Mouse (Mus musculus) hindbrain, embryonic 15.5 days (tissue): ENCODE results near the gene Zfp664. TPM values are rescaled to one million over a fixed set of nuclear protein-coding genes. Genes with fewer than 3 reads are reported as not detected.

Experiments
- ATAC-seq: fragments of 200-750 bp; cut with Nextera tagmentation; 2 replicates; pipeline ENCODE4 v1.8.0; 2017; ENCODE audit warnings: low read depth, moderate number of reproducible peaks, moderate TSS enrichment; ENCODE audit not compliant: low FRiP score
- H3K27ac ChIP-seq: fragments of 300-500 bp; sonication (generic); replicated peaks from 2 replicates; pipeline ENCODE4 v1.5.1; 2015; ENCODE audit warnings: mild to moderate bottlenecking, inconsistent platforms
- H3K27me3 ChIP-seq: fragments of 300-500 bp; sonication (generic); 2 replicates; pipeline ENCODE4 v1.6.1; 2015; ENCODE audit warnings: control low read depth, inconsistent platforms
- H3K36me3 ChIP-seq: fragments of 300-500 bp; sonication (generic); 2 replicates; pipeline ENCODE4 v1.6.1; 2015; ENCODE audit warnings: control low read depth, inconsistent platforms
- H3K4me1 ChIP-seq: fragments of 300-500 bp; sonication (generic); replicated peaks from 2 replicates; pipeline ENCODE4 v1.6.1; 2015; ENCODE audit warnings: control low read depth, inconsistent platforms
- H3K4me2 ChIP-seq: fragments of 300-500 bp; sonication (generic); 2 replicates; pipeline ENCODE4 v1.6.1; 2015; ENCODE audit warnings: moderate library complexity, mild to moderate bottlenecking, inconsistent platforms
- H3K4me3 ChIP-seq: fragments of 300-500 bp; sonication (generic); 2 replicates; pipeline ENCODE4 v1.5.1; 2015; ENCODE audit warnings: mild to moderate bottlenecking, inconsistent platforms
- H3K9ac ChIP-seq: fragments of 300-500 bp; sonication (generic); 2 replicates; pipeline ENCODE4 v1.6.1; 2015; ENCODE audit warnings: inconsistent platforms
- H3K9me3 ChIP-seq: fragments of 300-500 bp; sonication (generic); 2 replicates; pipeline ENCODE4 v1.6.1; 2016; ENCODE audit warnings: control low read depth, inconsistent platforms
- WGBS: fragments of 180-500 bp; shearing (Covaris S2); methylation state at CpG from one replicate; pipeline ENCODE4 v1.1.7; 2015; 5-methylcytosine and 5-hydroxymethylcytosine counted together
- polyA plus RNA-seq: library from polyadenylated mRNA; unstranded; fragments of >200 nt; fragmentation: Nextera tagmentation; extraction: Ambion mirVana; gene quantifications from 2 replicates; pipeline ENCODE4 v1.2.1, GENCODE M21; 2015

Zfp664 gene
- polyA plus RNA-seq, 1 experiment from 2014 or later, result 103 TPM

- H3K4me2 ChIP-seq, result no peak overlapping the region
- 0 out of 2 replicates have a peak, but pooled peaks cover 5% of the 10 kb centered on the region for H3K4me1 ChIP-seq
- H3K36me3 ChIP-seq, result no peaks in the 10 kb centered on the region
- no peaks in the 10 kb centered on the region for H3K9me3 ChIP-seq
- 75% methylated on average over 13 of the region's 13 CpGs for WGBS
- no peak overlapping the region for H3K27ac ChIP-seq
- no peaks in the 10 kb centered on the region for H3K27me3 ChIP-seq
- ATAC-seq, result no peak
- H3K4me3 ChIP-seq, result no peak overlapping the region
- H3K9ac ChIP-seq, result no peak overlapping the region
Observed at GRCm38 (mm10) chr5:124906890-124907289, 44.4 kb downstream of the Zfp664 start.

- H3K36me3 ChIP-seq, result no peaks in the 10 kb centered on the region
- H3K27ac ChIP-seq, result no peak overlapping the region
- no peaks in the 10 kb centered on the region for H3K27me3 ChIP-seq
- peaks cover 14% of the 10 kb centered on the region for H3K4me1 ChIP-seq
- H3K4me2 ChIP-seq, result no peak overlapping the region
- 21% methylated on average over 5 of the region's 5 CpGs for WGBS
- H3K9me3 ChIP-seq, result no peaks in the 10 kb centered on the region
- no peak overlapping the region for H3K9ac ChIP-seq
- peak; percentile 77 for ATAC-seq
- no peak overlapping the region for H3K4me3 ChIP-seq
Observed at GRCm38 (mm10) chr5:124908860-124909259, 46.4 kb downstream of the Zfp664 start.

- no peaks in the 10 kb centered on the region for H3K36me3 ChIP-seq
- no peak for ATAC-seq
- 68% methylated on average over 6 of the region's 7 CpGs for WGBS
- peaks cover 15% of the 10 kb centered on the region for H3K4me1 ChIP-seq
- H3K27ac ChIP-seq, result no peak overlapping the region
- no peak overlapping the region for H3K4me3 ChIP-seq
- H3K4me2 ChIP-seq, result no peak overlapping the region
- H3K27me3 ChIP-seq, result no peaks in the 10 kb centered on the region
- no peaks in the 10 kb centered on the region for H3K9me3 ChIP-seq
- H3K9ac ChIP-seq, result no peak overlapping the region
Observed at GRCm38 (mm10) chr5:124912276-124912675, 49.8 kb downstream of the Zfp664 start.

- no peaks in the 10 kb centered on the region for H3K27me3 ChIP-seq
- no peaks in the 10 kb centered on the region for H3K9me3 ChIP-seq
- H3K9ac ChIP-seq, result no peak overlapping the region
- no peaks in the 10 kb centered on the region for H3K36me3 ChIP-seq
- no peak overlapping the region for H3K4me3 ChIP-seq
- H3K4me1 ChIP-seq, result peaks cover 15% of the 10 kb centered on the region
- WGBS, result 23% methylated on average over 20 of the region's 20 CpGs
- H3K4me2 ChIP-seq, result no peak overlapping the region
- no peak for ATAC-seq
- H3K27ac ChIP-seq, result peak overlapping the region; percentile 50; the same call in 1 of the 2 replicates
Observed at GRCm38 (mm10) chr5:124912946-124913933, 50.7 kb downstream of the Zfp664 start.

GRCm38 (mm10) chr5:124919798-124920197 is 57.3 kb downstream of the Zfp664 start:
- no peak for ATAC-seq

GRCm38 (mm10) chr5:124921410-124921809 is 58.9 kb downstream of the Zfp664 start:
- Histone ChIP-seq H3K9ac (no peak overlapping the region), H3K36me3 (no peaks in the 10 kb centered on the region), H3K4me3 (no peak overlapping the region), H3K9me3 (no peaks in the 10 kb centered on the region), H3K4me1 (peaks cover 22% of the 10 kb centered on the region), H3K27ac (no peak overlapping the region), H3K4me2 (no peak overlapping the region), H3K27me3 (no peaks in the 10 kb centered on the region)
- ATAC-seq, result no peak

More at GRCm38 (mm10) chr5:124919798-124920197, 57.3 kb downstream of the Zfp664 start:
- 89% methylated on average over 3 of the region's 3 CpGs for WGBS
- H3K27ac ChIP-seq, result no peak overlapping the region
- no peaks in the 10 kb centered on the region for H3K27me3 ChIP-seq
- H3K36me3 ChIP-seq, result no peaks in the 10 kb centered on the region
- H3K4me3 ChIP-seq, result no peak overlapping the region
- no peaks in the 10 kb centered on the region for H3K9me3 ChIP-seq
- H3K4me2 ChIP-seq, result no peak overlapping the region
- H3K4me1 ChIP-seq, result peaks cover 17% of the 10 kb centered on the region
- no peak overlapping the region for H3K9ac ChIP-seq

- Histone ChIP-seq H3K4me3 (no peak overlapping the region), H3K9ac (no peak overlapping the region), H3K36me3 (no peaks in the 10 kb centered on the region), H3K27me3 (no peaks in the 10 kb centered on the region), H3K4me2 (no peak overlapping the region; the same call in 1 of the 2 replicates), H3K4me1 (peaks cover 22% of the 10 kb centered on the region), H3K27ac (peak overlapping the region; percentile 71), H3K9me3 (no peaks in the 10 kb centered on the region)
- WGBS, result 19% methylated on average over 18 of the region's 18 CpGs
- ATAC-seq, result peak; percentile 64
Observed at GRCm38 (mm10) chr5:124922356-124923352, 60.2 kb downstream of the Zfp664 start.

- Histone ChIP-seq H3K4me1 (peaks cover 19% of the 10 kb centered on the region), H3K27me3 (no peaks in the 10 kb centered on the region), H3K9ac (no peak overlapping the region), H3K4me2 (no peak overlapping the region), H3K36me3 (no peaks in the 10 kb centered on the region), H3K27ac (no peak overlapping the region), H3K9me3 (no peaks in the 10 kb centered on the region), H3K4me3 (no peak overlapping the region)
- no peak for ATAC-seq
- 78% methylated on average over 9 of the region's 9 CpGs for WGBS
Observed at GRCm38 (mm10) chr5:124929425-124930054, 67.0 kb downstream of the Zfp664 start.

GRCm38 (mm10) chr5:124930055-124930439 is 67.6 kb downstream of the Zfp664 start:
- Histone ChIP-seq H3K27me3 (no peaks in the 10 kb centered on the region), H3K27ac (no peak overlapping the region), H3K36me3 (no peaks in the 10 kb centered on the region), H3K4me1 (peaks cover 21% of the 10 kb centered on the region), H3K9me3 (no peaks in the 10 kb centered on the region), H3K4me2 (no peak overlapping the region), H3K9ac (no peak overlapping the region), H3K4me3 (no peak overlapping the region)
- 41% methylated on average over 5 of the region's 5 CpGs for WGBS
- no peak for ATAC-seq

- H3K27ac ChIP-seq, result peak overlapping the region; percentile 26; the same call in 1 of the 2 replicates
- no peaks in the 10 kb centered on the region for H3K27me3 ChIP-seq
- H3K4me2 ChIP-seq, result no peak overlapping the region
- H3K9ac ChIP-seq, result no peak overlapping the region
- H3K4me3 ChIP-seq, result no peak overlapping the region
- 33% methylated on average over 9 of the region's 9 CpGs for WGBS
- no peak for ATAC-seq
- no peaks in the 10 kb centered on the region for H3K36me3 ChIP-seq
- H3K9me3 ChIP-seq, result no peaks in the 10 kb centered on the region
- peaks cover 18% of the 10 kb centered on the region for H3K4me1 ChIP-seq
Observed at GRCm38 (mm10) chr5:124930603-124931002, 68.1 kb downstream of the Zfp664 start.

GRCm38 (mm10) chr5:124931076-124931475 is 68.6 kb downstream of the Zfp664 start:
- Histone ChIP-seq H3K27me3 (no peaks in the 10 kb centered on the region), H3K27ac (peak overlapping the region; percentile 26; the same call in 1 of the 2 replicates), H3K4me2 (no peak overlapping the region), H3K9ac (no peak overlapping the region), H3K4me1 (peaks cover 17% of the 10 kb centered on the region), H3K4me3 (no peak overlapping the region), H3K36me3 (no peaks in the 10 kb centered on the region), H3K9me3 (no peaks in the 10 kb centered on the region)
- 20% methylated on average over 8 of the region's 8 CpGs for WGBS
- no peak for ATAC-seq
